Mouse (Mus musculus): ENCODE measurements around the gene Adpgk. TPM values are rescaled to one million over a fixed set of nuclear protein-coding genes. Genes with fewer than 3 reads are reported as not detected.
A peak's percentile ranks its signal among the peaks of the same experiment; 100 is the strongest.

Gene Adpgk
- polyA plus RNA-seq, 1 experiment from 2014 or later, result 8.4 TPM

- no peak for ATAC-seq
- Histone ChIP-seq H3K27ac (ENCODE audit: low read depth, low read length) (no peak overlapping the region), H3K9ac (ENCODE audit: low read depth, low read length) (no peak overlapping the region), H3K4me1 (replicated peaks; ENCODE audit: control insufficient read depth, insufficient read depth, low read length) (no peaks in the 10 kb centered on the region), H3K4me2 (replicated peaks; ENCODE audit: low read depth) (no peak overlapping the region), H3K27me3 (replicated peaks; ENCODE audit: control insufficient read depth, insufficient read depth, low read length) (no peaks in the 10 kb centered on the region), H3K36me3 (ENCODE audit: control insufficient read depth, insufficient read depth) (no peaks in the 10 kb centered on the region), H3K9me3 (ENCODE audit: control insufficient read depth) (no peaks in the 10 kb centered on the region), H3K4me3 (ENCODE audit: low read depth, low read length) (no peak overlapping the region)
- 66% methylated on average over 6 of the region's 6 CpGs for WGBS
- TF ChIP-seq CTCF (IDR thresholded peaks at IDR 0.05; ENCODE audit: low read depth), result no peak
Measured at GRCm38 (mm10) chr9:59285614-59286013, 5.7 kb upstream of the Adpgk start.

- Histone ChIP-seq H3K4me1 (replicated peaks; ENCODE audit: control insufficient read depth, insufficient read depth, low read length) (no peaks in the 10 kb centered on the region), H3K9me3 (ENCODE audit: control insufficient read depth) (no peaks in the 10 kb centered on the region), H3K27me3 (replicated peaks; ENCODE audit: control insufficient read depth, insufficient read depth, low read length) (no peaks in the 10 kb centered on the region), H3K4me2 (replicated peaks; ENCODE audit: low read depth) (no peak overlapping the region), H3K9ac (ENCODE audit: low read depth, low read length) (no peak overlapping the region), H3K27ac (ENCODE audit: low read depth, low read length) (no peak overlapping the region), H3K4me3 (ENCODE audit: low read depth, low read length) (no peak overlapping the region), H3K36me3 (ENCODE audit: control insufficient read depth, insufficient read depth) (no peaks in the 10 kb centered on the region)
- WGBS, result 86% methylated on average over 5 of the region's 5 CpGs
- no peak for ATAC-seq
- no peak for TF ChIP-seq CTCF (IDR thresholded peaks at IDR 0.05; ENCODE audit: low read depth)
Measured at GRCm38 (mm10) chr9:59288058-59288457, 3.3 kb upstream of the Adpgk start.

- Histone ChIP-seq H3K27me3 (replicated peaks; ENCODE audit: control insufficient read depth, insufficient read depth, low read length) (no peaks in the 10 kb centered on the region), H3K4me3 (ENCODE audit: low read depth, low read length) (no peak overlapping the region), H3K4me1 (replicated peaks; ENCODE audit: control insufficient read depth, insufficient read depth, low read length) (no peaks in the 10 kb centered on the region), H3K4me2 (replicated peaks; ENCODE audit: low read depth) (no peak overlapping the region), H3K36me3 (ENCODE audit: control insufficient read depth, insufficient read depth) (no peaks in the 10 kb centered on the region), H3K9me3 (ENCODE audit: control insufficient read depth) (no peaks in the 10 kb centered on the region), H3K9ac (ENCODE audit: low read depth, low read length) (no peak overlapping the region), H3K27ac (ENCODE audit: low read depth, low read length) (no peak overlapping the region)
- no peak for ATAC-seq
- 89% methylated on average over 3 of the region's 3 CpGs for WGBS
- TF ChIP-seq CTCF (IDR thresholded peaks at IDR 0.05; ENCODE audit: low read depth), result no peak
Measured at GRCm38 (mm10) chr9:59288685-59289410, 2.5 kb upstream of the Adpgk start.

- H3K27ac ChIP-seq (ENCODE audit: low read depth, low read length), result no peak overlapping the region
- WGBS, result 79% methylated on average over 6 of the region's 6 CpGs
- no peak overlapping the region for H3K4me2 ChIP-seq (replicated peaks; ENCODE audit: low read depth)
- no peak overlapping the region for H3K9ac ChIP-seq (ENCODE audit: low read depth, low read length)
- no peaks in the 10 kb centered on the region for H3K9me3 ChIP-seq (ENCODE audit: control insufficient read depth)
- H3K4me3 ChIP-seq (ENCODE audit: low read depth, low read length), result no peak overlapping the region
- no peaks in the 10 kb centered on the region for H3K36me3 ChIP-seq (ENCODE audit: control insufficient read depth, insufficient read depth)
- no peaks in the 10 kb centered on the region for H3K27me3 ChIP-seq (replicated peaks; ENCODE audit: control insufficient read depth, insufficient read depth, low read length)
- no peak for ATAC-seq
- TF ChIP-seq CTCF (IDR thresholded peaks at IDR 0.05; ENCODE audit: low read depth), result no peak
- no peaks in the 10 kb centered on the region for H3K4me1 ChIP-seq (replicated peaks; ENCODE audit: control insufficient read depth, insufficient read depth, low read length)
Measured at GRCm38 (mm10) chr9:59289529-59290115, 1.7 kb upstream of the Adpgk start.

- no peak for TF ChIP-seq CTCF (IDR thresholded peaks at IDR 0.05; ENCODE audit: low read depth)
- no peaks in the 10 kb centered on the region for H3K27me3 ChIP-seq (replicated peaks; ENCODE audit: control insufficient read depth, insufficient read depth, low read length)
- H3K9ac ChIP-seq (ENCODE audit: low read depth, low read length), result peak overlapping the region; percentile 79
Measured at GRCm38 (mm10) chr9:59291688-59292492, 532 bp downstream of the Adpgk start.

GRCm38 (mm10) chr9:59292493-59292875, 1.1 kb downstream of the Adpgk start:
- Histone ChIP-seq H3K27me3 (replicated peaks; ENCODE audit: control insufficient read depth, insufficient read depth, low read length) (no peaks in the 10 kb centered on the region), H3K4me2 (replicated peaks; ENCODE audit: low read depth) (peak overlapping the region; percentile 93), H3K9ac (ENCODE audit: low read depth, low read length) (no peak overlapping the region), H3K27ac (ENCODE audit: low read depth, low read length) (no peak overlapping the region), H3K36me3 (ENCODE audit: control insufficient read depth, insufficient read depth) (no peaks in the 10 kb centered on the region), H3K9me3 (ENCODE audit: control insufficient read depth) (no peaks in the 10 kb centered on the region), H3K4me1 (replicated peaks; ENCODE audit: control insufficient read depth, insufficient read depth, low read length) (no peaks in the 10 kb centered on the region), H3K4me3 (ENCODE audit: low read depth, low read length) (peak overlapping the region; percentile 92)
- 42% methylated on average over 3 of the region's 3 CpGs for WGBS
- TF ChIP-seq CTCF (IDR thresholded peaks at IDR 0.05; ENCODE audit: low read depth), result no peak
- no peak for ATAC-seq

More at GRCm38 (mm10) chr9:59291688-59292492, 532 bp downstream of the Adpgk start:
- Histone ChIP-seq H3K27ac (ENCODE audit: low read depth, low read length) (peak overlapping the region; percentile 88), H3K4me1 (replicated peaks; ENCODE audit: control insufficient read depth, insufficient read depth, low read length) (no peaks in the 10 kb centered on the region), H3K9me3 (ENCODE audit: control insufficient read depth) (no peaks in the 10 kb centered on the region), H3K36me3 (ENCODE audit: control insufficient read depth, insufficient read depth) (no peaks in the 10 kb centered on the region), H3K4me3 (ENCODE audit: low read depth, low read length) (peak overlapping the region; percentile 92), H3K4me2 (replicated peaks; ENCODE audit: low read depth) (peak overlapping the region; percentile 93)
- peak; percentile 63 for ATAC-seq
- under 1% methylated on average over 49 of the region's 50 CpGs for WGBS
